Mouse (Mus musculus) kidney, adult 2 months (tissue): ENCODE results near the gene Arpp21. TPM values are rescaled to one million over a fixed set of nuclear protein-coding genes. Genes with fewer than 3 reads are reported as not detected.

Experiments used
- DNase-seq: peaks from one replicate; pipeline ENCODE4 v3.0.0; 2021
- H3K27ac ChIP-seq: fragments of 200-500 bp; 2 replicates; pipeline ENCODE4 v1.5.1; 2012; ENCODE audit warnings: low read depth, low read length, control low read depth, inconsistent platforms; ENCODE audit not compliant: insufficient read depth
- H3K27me3 ChIP-seq: fragments of 200-500 bp; replicated peaks from 2 replicates; pipeline ENCODE4 v1.6.1; 2012; ENCODE audit warnings: mild to moderate bottlenecking, moderate library complexity, low read length, inconsistent platforms; ENCODE audit not compliant: control insufficient read depth, insufficient read depth
- H3K36me3 ChIP-seq: fragments of 200-500 bp; 2 replicates; pipeline ENCODE4 v1.6.1; 2012; ENCODE audit warnings: mild to moderate bottlenecking, moderate library complexity, low read length, inconsistent platforms; ENCODE audit not compliant: control insufficient read depth, insufficient read depth
- H3K4me1 ChIP-seq: fragments of 200-500 bp; 2 replicates; pipeline ENCODE4 v1.6.1; 2011; ENCODE audit warnings: low read length; ENCODE audit not compliant: control insufficient read depth, insufficient read depth
- H3K4me3 ChIP-seq: fragments of 200-500 bp; 2 replicates; pipeline ENCODE4 v1.5.1; 2011; ENCODE audit warnings: mild to moderate bottlenecking, low read depth, low read length, control low read depth; ENCODE audit not compliant: insufficient read depth
- CTCF ChIP-seq: fragments of 200-500 bp; conservative IDR thresholded peaks from 2 replicates; pipeline ENCODE4 v1.5.1; 2011; ENCODE audit warnings: low read depth, mild to moderate bottlenecking, control low read depth, low read length, moderate library complexity, mixed read lengths; ENCODE audit not compliant: insufficient read depth, insufficient read length
- POLR2A ChIP-seq: fragments of 200-500 bp; IDR thresholded peaks from one replicate; pipeline ENCODE4 v1.6.1; 2011; ENCODE audit warnings: low read depth, low read length, control low read depth
- WGBS: fragments of 180-500 bp; shearing (Covaris S2); methylation state at CpG from one replicate; pipeline ENCODE4 v1.1.7; 2018; 5-methylcytosine and 5-hydroxymethylcytosine counted together
- polyA plus RNA-seq: library from polyadenylated mRNA; depleted of rRNA; stranded (reverse); fragments of >200 nt; gene quantifications from 2 replicates; pipeline ENCODE4 v1.2.3, GENCODE M21; 2012

Gene Arpp21
- polyA plus RNA-seq, 1 experiment, result 0.74 TPM

GRCm38 (mm10) chr9:112258560-112258959 lies 22.8 kb upstream of the Arpp21 start:
- Histone ChIP-seq H3K4me3 (no peak overlapping the region), H3K27me3 (no peaks in the 10 kb centered on the region), H3K27ac (no peak overlapping the region), H3K4me1 (no peaks in the 10 kb centered on the region; the same call in 1 of the 2 replicates), H3K36me3 (no peaks in the 10 kb centered on the region)
- DNase-seq, result no peak
- 84% methylated on average over 1 of the region's 1 CpGs for WGBS
- no peak for TF ChIP-seq POLR2A
- TF ChIP-seq CTCF, result no peak

GRCm38 (mm10) chr9:112255971-112256370 lies 20.2 kb upstream of the Arpp21 start:
- no peak for TF ChIP-seq POLR2A
- TF ChIP-seq CTCF, result no peak
- 76% methylated on average over 2 of the region's 2 CpGs for WGBS

DNA sequence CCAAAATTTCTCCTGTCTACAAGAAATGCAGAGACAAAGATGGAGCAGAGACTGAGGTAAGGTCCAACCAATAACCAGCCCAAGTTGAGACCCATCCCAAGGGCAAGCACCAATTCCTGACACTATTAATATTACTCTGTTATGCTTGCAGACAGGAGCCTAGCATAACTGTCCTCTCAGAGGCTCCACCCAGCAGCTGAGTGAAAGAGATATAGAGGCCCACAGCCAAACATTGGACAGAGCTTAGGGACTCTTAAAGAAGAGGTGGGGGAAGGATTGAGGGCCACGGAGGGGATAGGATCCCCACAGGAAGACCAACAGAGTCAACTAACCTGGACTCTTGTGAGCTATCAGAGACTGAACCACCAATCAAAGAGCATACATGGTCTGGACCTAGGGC lies 18.0 kb upstream of the Arpp21 start:
- Histone ChIP-seq H3K27me3 (no peaks in the 10 kb centered on the region), H3K4me1 (no peaks in the 10 kb centered on the region; the same call in 1 of the 2 replicates), H3K36me3 (no peaks in the 10 kb centered on the region), H3K4me3 (no peak overlapping the region), H3K27ac (no peak overlapping the region)
- DNase-seq, result no peak
- TF ChIP-seq POLR2A, result no peak
- TF ChIP-seq CTCF, result no peak
- 81% methylated on average over 1 of the region's 1 CpGs for WGBS

More at GRCm38 (mm10) chr9:112255971-112256370, 20.2 kb upstream of the Arpp21 start:
- H3K27me3 ChIP-seq, result no peaks in the 10 kb centered on the region
- no peaks in the 10 kb centered on the region for H3K36me3 ChIP-seq
- no peaks in the 10 kb centered on the region; the same call in 1 of the 2 replicates for H3K4me1 ChIP-seq
- no peak overlapping the region for H3K4me3 ChIP-seq
- no peak for DNase-seq
- H3K27ac ChIP-seq, result no peak overlapping the region

DNA sequence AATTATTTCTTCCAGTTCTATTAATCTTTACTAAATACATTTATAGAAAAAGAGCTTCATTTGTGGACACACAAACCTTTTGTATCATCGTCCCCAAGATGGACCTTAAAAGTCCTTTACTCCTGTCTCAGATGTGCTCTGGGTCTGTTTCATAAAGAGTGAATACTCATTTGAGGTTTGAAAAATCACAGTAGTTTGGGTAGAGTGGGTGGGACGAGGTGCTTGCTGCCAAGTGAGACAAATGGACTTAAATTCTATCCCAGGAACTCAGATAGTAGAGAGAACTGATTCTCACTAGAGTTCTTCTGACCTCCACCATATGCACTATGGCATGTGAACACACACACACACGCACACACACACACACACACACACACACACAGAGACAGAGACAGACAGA lies 16.1 kb upstream of the Arpp21 start:
- H3K4me3 ChIP-seq, result no peak overlapping the region
- H3K27me3 ChIP-seq, result no peaks in the 10 kb centered on the region
- TF ChIP-seq CTCF, result no peak
- H3K36me3 ChIP-seq, result no peaks in the 10 kb centered on the region
- H3K4me1 ChIP-seq, result no peaks in the 10 kb centered on the region; the same call in 1 of the 2 replicates
- DNase-seq, result no peak
- 72% methylated on average over 3 of the region's 3 CpGs for WGBS
- H3K27ac ChIP-seq, result no peak overlapping the region

GRCm38 (mm10) chr9:112251339-112251738 lies 15.6 kb upstream of the Arpp21 start:
- no peaks in the 10 kb centered on the region for H3K27me3 ChIP-seq
- 91% methylated on average over 5 of the region's 5 CpGs for WGBS
- H3K36me3 ChIP-seq, result no peaks in the 10 kb centered on the region
- H3K4me3 ChIP-seq, result no peak overlapping the region
- TF ChIP-seq CTCF (no peak), POLR2A (no peak)
- H3K27ac ChIP-seq, result no peak overlapping the region
- no peak for DNase-seq
- H3K4me1 ChIP-seq, result no peaks in the 10 kb centered on the region; the same call in 1 of the 2 replicates

- DNase-seq, result no peak
- no peaks in the 10 kb centered on the region for H3K27me3 ChIP-seq
- TF ChIP-seq POLR2A (no peak), CTCF (no peak)
- no peak overlapping the region for H3K27ac ChIP-seq
- no peak overlapping the region for H3K4me3 ChIP-seq
- H3K4me1 ChIP-seq, result no peaks in the 10 kb centered on the region
- WGBS, result 88% methylated on average over 4 of the region's 4 CpGs
- H3K36me3 ChIP-seq, result no peaks in the 10 kb centered on the region
These were observed 14.0 kb upstream of the Arpp21 start for GRCm38 (mm10) chr9:112249753-112250152.

- WGBS, result 70% methylated on average over 2 of the region's 2 CpGs
- H3K27ac ChIP-seq, result no peak overlapping the region
- no peaks in the 10 kb centered on the region for H3K27me3 ChIP-seq
- no peaks in the 10 kb centered on the region for H3K36me3 ChIP-seq
- no peak for TF ChIP-seq CTCF
- no peak for DNase-seq
- H3K4me1 ChIP-seq, result no peaks in the 10 kb centered on the region
- H3K4me3 ChIP-seq, result no peak overlapping the region
These were observed 11.4 kb upstream of the Arpp21 start for GRCm38 (mm10) chr9:112247183-112247582.

DNA sequence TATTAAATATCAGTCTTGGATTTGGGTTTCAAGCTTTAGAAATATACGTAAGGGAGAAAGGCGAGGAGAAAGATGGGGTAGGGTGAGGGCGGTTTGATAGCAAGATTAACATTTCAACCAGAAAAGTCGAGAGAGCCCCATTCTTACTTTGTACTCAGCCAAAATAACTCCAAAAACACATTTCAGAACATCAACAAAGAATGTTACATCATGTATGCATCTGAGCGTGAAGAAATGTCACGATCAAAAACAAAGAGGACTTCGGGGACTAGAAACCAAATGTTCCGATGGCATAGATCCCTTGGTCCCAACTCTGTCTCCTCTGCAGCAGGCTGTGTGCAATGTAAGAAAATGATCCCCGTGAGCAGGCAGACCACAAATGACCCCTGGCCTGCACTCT lies 2.4 kb upstream of the Arpp21 start:
- Histone ChIP-seq H3K36me3 (no peaks in the 10 kb centered on the region), H3K27ac (no peak overlapping the region), H3K4me1 (no peaks in the 10 kb centered on the region), H3K27me3 (no peaks in the 10 kb centered on the region), H3K4me3 (no peak overlapping the region)
- no peak for DNase-seq
- TF ChIP-seq POLR2A (no peak), CTCF (no peak)
- WGBS, result 80% methylated on average over 9 of the region's 9 CpGs
